ENCODE assay signal across 9 mouse cellular contexts in the genomic region with DNA sequence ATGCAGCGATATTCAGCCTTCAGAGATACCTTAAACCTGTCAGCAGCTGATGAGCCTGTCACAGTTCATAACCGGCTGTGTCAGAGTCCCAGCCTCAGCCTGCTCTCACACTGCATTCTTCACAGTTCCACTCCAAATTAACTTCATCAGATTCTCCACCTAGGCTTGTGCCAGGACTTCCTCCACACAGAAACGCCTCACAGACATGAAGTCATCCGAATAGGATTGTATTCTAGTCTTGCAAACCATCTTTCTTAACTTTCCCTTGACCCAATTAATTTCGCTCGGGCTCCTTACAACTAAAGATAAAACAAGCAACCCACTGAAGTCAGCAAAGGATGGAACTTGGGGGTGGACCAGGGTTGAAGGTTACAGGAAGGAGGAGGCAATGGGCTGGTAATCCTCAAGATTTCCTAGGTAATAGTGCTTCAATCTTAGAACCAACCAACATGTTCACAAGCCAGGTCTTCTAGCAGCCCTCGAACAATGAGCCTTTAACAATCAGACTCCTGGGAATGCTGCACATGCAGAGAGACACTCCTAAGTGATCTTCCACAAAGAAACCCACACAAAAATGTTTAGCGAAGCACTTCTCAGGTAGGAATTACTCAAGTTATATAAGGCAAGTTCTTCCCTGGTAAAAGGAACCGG. TPM values are rescaled to one million over a fixed set of nuclear protein-coding genes. Genes with fewer than 3 reads are reported as not detected.
DNase-seq lines count a peak whose midpoint lies in the region; ATAC-seq and TF ChIP-seq lines count a peak whose summit lies in the region.
"Had no signal": no experiment of that assay in that cellular context is flagged by ENCODE, and none has a peak within 500 bp of the region (broad histone marks: within the 10 kb centered on the region; RNA-seq: fewer than 3 reads in every experiment).

No protein-coding gene starts in this region.

- intact Hi-C loops in gastrocnemius, adult 2 months (cut with DNase I) = no loop called here
- intact Hi-C loops in gastrocnemius, postnatal 14 days (cut with DNase I; ENCODE audit: low total_unique reads) = no loop called here

- WGBS in hindbrain, embryonic 16.5 days = 21% methylated on average over 9 of the region's 9 CpGs
- WGBS in midbrain, embryonic 14.5 days = 25% methylated on average over 9 of the region's 9 CpGs

- DNase-seq in gastrocnemius, adult 2 months = no peak
- no peak for DNase-seq in gastrocnemius, postnatal 14 days
- peak; percentile 69 for DNase-seq in brain, adult 2 months (ENCODE audit: low read depth, low spot score)
- DNase-seq in midbrain, embryonic 14.5 days = no peak
- DNase-seq in natural killer cell, adult 2 months (ENCODE audit: low spot score in 2 of 2) = no peak
- DNase-seq in adrenal gland, postnatal 10 days = no peak
- no peak for DNase-seq in heart, adult 18-20 months

- H3K27ac ChIP-seq in gastrocnemius, adult 2 months = no peak overlapping the region
- H3K27ac ChIP-seq in hindbrain, embryonic 16.5 days (ENCODE audit: low read depth, low read length) = peak overlapping the region; percentile 78
- H3K27ac ChIP-seq in midbrain, embryonic 14.5 days (replicated peaks; ENCODE audit: low read depth, low read length) = peak overlapping the region; percentile 84

- H3K4me1 ChIP-seq in hindbrain, embryonic 16.5 days (ENCODE audit: control insufficient read depth, insufficient read depth, low read depth, low read length) = no peaks in the 10 kb centered on the region
- H3K4me1 ChIP-seq in midbrain, embryonic 14.5 days (ENCODE audit: control insufficient read depth, insufficient read depth, low read length) = 0 out of 2 replicates have a peak, but pooled peaks cover 2% of the 10 kb centered on the region

- H3K4me3 ChIP-seq in gastrocnemius, adult 2 months = peak overlapping the region; percentile 59
- H3K4me3 ChIP-seq in hindbrain, embryonic 16.5 days (ENCODE audit: low read length) = peak overlapping the region; percentile 78
- H3K4me3 ChIP-seq in midbrain, embryonic 14.5 days (replicated peaks; ENCODE audit: low read depth, low read length) = peak overlapping the region; percentile 62

- H3K9me3 ChIP-seq in hindbrain, embryonic 16.5 days (ENCODE audit: control insufficient read depth, low read length) = no peaks in the 10 kb centered on the region
- no peaks in the 10 kb centered on the region for H3K9me3 ChIP-seq in midbrain, embryonic 14.5 days (ENCODE audit: control insufficient read depth, low read length)

- H3K9ac ChIP-seq in hindbrain, embryonic 16.5 days (ENCODE audit: low read depth, low read length) = peak overlapping the region; percentile 81
- H3K9ac ChIP-seq in midbrain, embryonic 14.5 days (replicated peaks; ENCODE audit: low read length) = peak overlapping the region; percentile 84

- H3K27me3 ChIP-seq in hindbrain, embryonic 16.5 days (replicated peaks; ENCODE audit: control insufficient read depth, insufficient read depth, low read length) = no peaks in the 10 kb centered on the region
- H3K27me3 ChIP-seq in midbrain, embryonic 14.5 days (ENCODE audit: control insufficient read depth, insufficient read depth, low read length) = no peaks in the 10 kb centered on the region

- no peak for TF ChIP-seq CTCF in gastrocnemius, adult 2 months (IDR thresholded peaks at IDR 0.05)

- peak; percentile 16; the same call in 1 of the 2 replicates for ATAC-seq in hindbrain, embryonic 16.5 days
- no peak for ATAC-seq in midbrain, embryonic 14.5 days (ENCODE audit: low FRiP score, low TSS enrichment)

- H3K4me2 ChIP-seq in hindbrain, embryonic 16.5 days (ENCODE audit: low read length) = peak overlapping the region; percentile 87
- H3K4me2 ChIP-seq in midbrain, embryonic 14.5 days (ENCODE audit: low read length) = peak overlapping the region; percentile 71

- no peaks in the 10 kb centered on the region for H3K36me3 ChIP-seq in hindbrain, embryonic 16.5 days (ENCODE audit: control insufficient read depth, insufficient read depth, low read length)
- H3K36me3 ChIP-seq in midbrain, embryonic 14.5 days (ENCODE audit: control insufficient read depth, insufficient read depth, low read length) = no peaks in the 10 kb centered on the region

RNA-seq across cellular contexts. Expression of a gene that starts 0.8 kb away (rescaled TPM):
- total RNA-seq in gastrocnemius, adult 2 months (2021) = 1 to 10 TPM; 5.0 to 6.9 TPM
- 10 to 100 TPM; 15.9 to 21.1 TPM for total RNA-seq in gastrocnemius, postnatal 14 days (2021)
- 71.6 and 76.8 TPM in 2 replicates for polyA plus RNA-seq in hindbrain, embryonic 16.5 days (2015; fragmentation: Nextera tagmentation; extraction: Ambion mirVana)
- polyA plus RNA-seq in midbrain, embryonic 14.5 days (2014; fragmentation: Nextera tagmentation; extraction: Ambion mirVana) = 76.0 and 81.0 TPM in 2 replicates
- total RNA-seq in adrenal gland, postnatal 10 days (2021) = 10 to 100 TPM; 88.2 to 99.3 TPM
- total RNA-seq in heart, adult 18-20 months (2021) = 1 to 10 TPM; 6.2 to 7.6 TPM
- total RNA-seq: common myeloid progenitor, adult 5-6 weeks had no signal

Comparison
In these comparisons a context has a peak if more than half of its experiments do, and no peak if none do; other contexts are left out.
1. RNA of a gene that starts 0.8 kb away (total RNA-seq): 88.2 to 99.3 TPM in adrenal gland, postnatal 10 days; 15.9 to 21.1 TPM in gastrocnemius, postnatal 14 days, 6.2 to 7.6 TPM in heart, adult 18-20 months and 5.0 to 6.9 TPM in gastrocnemius, adult 2 months; every median in the first group is over 4 times any median in the second.
2. Peak in every context shown above with its lines, with median percentiles within 50 percentile points of each other: H3K4me3 ChIP-seq.